Mouse (Mus musculus) lung, adult 18-20 months (tissue): Measurements from ENCODE around the gene Tnk2.
A peak's percentile ranks its signal among the peaks of the same experiment; 100 is the strongest.
"Not testable (repeated sequence)": the region's sequence is repeated elsewhere in the genome, so short reads cannot be mapped to it uniquely, and the experiment has no call there.

Experiments
- DNase-seq, 2 experiments: peaks; one replicate each; pipeline ENCODE4 v3.0.0; 2022; ENCODE audit warnings: mixed read lengths in 2 of 2

Gene Tnk2

DNA sequence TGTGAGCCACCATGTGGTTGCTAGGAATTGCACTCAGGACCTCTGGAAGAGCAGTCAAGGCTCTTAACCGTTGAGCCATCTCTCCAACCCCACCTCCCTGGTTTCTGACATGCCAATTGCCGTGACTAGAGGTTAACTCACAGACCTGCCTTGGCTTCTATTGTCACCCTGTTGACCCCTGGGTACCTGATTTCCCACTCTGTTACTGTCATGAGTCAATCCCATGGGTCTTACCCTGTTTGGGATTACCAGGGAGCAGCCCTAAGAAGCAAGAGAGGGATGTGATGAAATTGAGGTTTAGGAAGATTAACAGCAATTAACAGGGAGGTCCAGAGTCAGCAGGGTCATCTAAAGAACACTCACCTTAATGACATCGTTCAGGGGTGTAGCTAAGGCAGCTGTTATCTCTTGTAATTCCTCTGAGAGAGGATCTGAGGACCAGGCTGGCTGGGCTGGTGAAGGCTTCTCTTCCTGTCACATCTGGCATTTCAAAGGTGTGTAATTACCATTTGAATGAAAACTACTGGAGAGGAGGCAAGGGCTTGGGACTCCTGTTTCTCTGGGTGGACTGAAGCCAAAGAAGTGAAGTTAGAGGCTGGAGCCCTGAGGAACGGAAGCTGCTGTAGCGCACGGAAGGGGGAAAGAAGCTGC lies 6.7 kb upstream of the Tnk2 start:
- no peak for DNase-seq

DNA sequence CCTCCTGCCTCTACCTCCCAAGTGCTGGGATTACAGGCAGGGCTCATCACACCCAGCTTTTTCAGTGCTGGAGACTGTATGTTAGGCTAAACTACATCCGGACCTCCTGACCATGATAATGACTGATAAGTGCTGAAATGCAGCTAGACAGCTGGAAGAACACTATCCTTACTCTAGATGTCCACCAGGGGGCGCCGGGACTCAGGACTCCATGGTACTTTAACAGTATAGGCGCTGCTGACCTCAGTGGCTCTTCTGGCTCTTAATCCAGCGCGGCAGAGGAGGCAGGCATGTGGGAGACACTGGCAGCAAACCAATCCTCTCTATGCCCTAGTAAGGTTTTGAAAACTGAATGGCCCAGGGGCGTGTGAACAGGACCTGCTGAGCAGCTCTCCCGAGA lies 5.2 kb upstream of the Tnk2 start:
- peak; percentile 71 to 81 for DNase-seq

DNA sequence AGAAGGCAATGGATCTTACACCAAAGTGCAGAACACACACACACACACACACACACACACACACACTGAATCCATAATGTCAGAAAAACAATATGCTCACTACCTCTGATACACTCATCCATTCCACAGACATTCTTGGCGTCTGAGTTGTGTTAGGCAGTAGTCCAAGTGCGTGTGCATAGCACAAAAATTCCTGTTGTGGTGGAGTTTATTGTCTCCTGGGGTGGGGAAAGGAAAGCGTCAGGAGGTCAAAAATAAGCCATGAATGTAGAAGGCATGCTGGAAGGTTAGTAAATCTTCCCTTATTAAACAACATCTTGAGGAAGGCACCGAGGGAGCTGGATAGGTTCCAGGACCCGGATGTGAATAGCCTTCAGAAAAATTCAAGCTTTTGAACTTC lies 3.6 kb upstream of the Tnk2 start:
- DNase-seq: no peak

GRCm38 (mm10) chr16:32640683-32641082 lies 3.0 kb upstream of the Tnk2 start:
- DNase-seq: not testable (repeated sequence)

GRCm38 (mm10) chr16:32641440-32642219 lies 2.0 kb upstream of the Tnk2 start:
- DNase-seq: no peak

- DNase-seq: no peak
Observed at GRCm38 (mm10) chr16:32642280-32642679, 1.4 kb upstream of the Tnk2 start.

- DNase-seq: peak in 1 of 2 experiments; percentile 46
Observed at GRCm38 (mm10) chr16:32644069-32644800, 561 bp downstream of the Tnk2 start.

- DNase-seq: no peak
Observed at GRCm38 (mm10) chr16:32644801-32645170, 1.1 kb downstream of the Tnk2 start.

- peak; percentile 72 to 80 for DNase-seq
Observed at GRCm38 (mm10) chr16:32645361-32645914, 1.8 kb downstream of the Tnk2 start.

DNA sequence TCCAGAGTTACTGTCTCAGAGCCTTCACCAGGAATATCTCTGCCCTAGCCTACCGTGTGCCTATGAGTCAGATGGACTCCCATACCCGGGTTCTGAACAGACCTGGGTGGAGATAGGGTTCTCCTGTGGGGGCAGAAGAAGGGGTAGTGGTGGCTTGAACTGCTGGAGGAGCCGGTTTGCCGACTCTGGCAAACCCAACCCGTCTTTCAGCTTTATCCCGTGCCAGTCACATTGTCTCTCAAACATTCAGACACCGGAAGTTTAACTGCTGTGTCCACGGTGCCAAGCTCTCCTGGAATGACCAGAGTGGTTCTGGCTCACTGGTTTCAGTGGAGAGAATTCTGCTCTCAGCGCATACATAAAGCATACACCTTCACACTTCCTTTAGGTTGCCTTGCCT lies 2.3 kb downstream of the Tnk2 start:
- peak in 1 of 2 experiments; percentile 57 for DNase-seq

DNA sequence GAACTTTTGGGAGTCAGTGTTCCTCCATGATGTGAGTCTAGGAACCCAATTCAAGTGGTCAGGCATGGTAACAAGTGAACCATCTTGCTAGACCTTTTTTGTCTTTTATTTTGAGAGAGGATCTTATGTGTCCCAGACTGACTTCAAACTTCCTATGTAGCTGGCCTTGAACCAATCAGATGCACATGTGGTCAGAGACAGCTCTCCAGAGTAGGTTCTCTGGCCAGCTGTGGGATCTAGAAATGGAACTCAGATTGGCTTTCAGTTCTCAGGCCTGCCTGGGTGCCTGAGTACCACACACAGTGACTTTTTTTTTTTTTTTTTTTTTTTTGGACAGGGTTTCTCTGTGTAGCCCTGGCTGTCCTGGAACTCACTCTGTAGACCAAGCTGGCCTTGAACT lies 4.0 kb downstream of the Tnk2 start:
- DNase-seq: no peak

- DNase-seq: no peak
Observed at GRCm38 (mm10) chr16:32650461-32650860, 6.8 kb downstream of the Tnk2 start.

GRCm38 (mm10) chr16:32650974-32651618 lies 7.4 kb downstream of the Tnk2 start:
- DNase-seq: no peak

DNA sequence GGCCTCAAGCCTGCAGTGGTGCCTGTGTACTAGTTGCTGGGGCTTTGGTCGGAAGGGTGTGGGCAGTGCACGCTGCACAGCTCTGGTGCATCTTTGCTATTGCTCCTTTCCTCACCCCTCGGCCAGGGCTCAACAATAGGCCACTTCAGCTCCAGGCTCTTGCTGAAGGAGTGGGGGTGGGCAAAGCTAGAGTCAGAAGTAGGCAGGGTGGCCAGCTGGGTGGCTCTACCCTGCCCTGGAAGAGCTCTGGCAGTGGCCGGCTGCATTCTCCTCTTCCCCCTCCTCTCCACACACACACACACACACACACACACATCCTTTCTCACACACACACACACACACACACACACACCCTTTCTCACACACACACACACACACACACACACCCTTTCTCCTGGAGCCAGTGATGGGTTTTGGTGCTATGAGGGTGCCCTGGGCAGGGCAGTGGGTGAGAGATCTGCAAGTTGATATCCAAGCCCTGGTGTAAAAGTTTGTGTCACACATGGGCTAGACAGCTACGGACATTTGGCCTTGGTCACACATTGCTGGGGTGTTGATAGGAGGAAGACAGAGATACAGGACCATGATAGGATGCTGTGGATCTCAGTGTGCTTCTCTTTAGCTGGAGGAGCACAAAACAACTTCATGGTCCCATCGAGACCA lies 10.5 kb downstream of the Tnk2 start:
- DNase-seq: no peak

DNA sequence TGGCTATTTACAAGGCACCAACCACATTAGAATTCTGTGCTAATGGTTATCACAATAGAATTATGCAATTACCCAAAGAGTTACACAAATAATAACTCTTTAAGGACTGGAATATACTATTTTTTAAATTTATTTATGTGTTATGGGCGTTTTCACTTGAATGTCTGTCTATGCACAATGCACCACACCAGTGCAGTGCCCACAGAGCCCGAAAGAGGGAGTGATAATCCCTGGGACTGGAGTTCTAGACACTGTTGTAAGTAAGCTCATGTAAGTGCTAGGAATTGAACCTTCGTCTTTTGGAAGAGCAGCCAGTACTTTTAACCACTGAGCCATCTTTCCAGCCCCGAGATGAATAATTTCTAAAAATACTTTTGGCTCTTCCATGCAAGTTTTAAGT lies 11.9 kb downstream of the Tnk2 start:
- no peak for DNase-seq

- DNase-seq: peak in 1 of 2 experiments; percentile 65
Observed at GRCm38 (mm10) chr16:32656321-32656720, 12.6 kb downstream of the Tnk2 start.

DNA sequence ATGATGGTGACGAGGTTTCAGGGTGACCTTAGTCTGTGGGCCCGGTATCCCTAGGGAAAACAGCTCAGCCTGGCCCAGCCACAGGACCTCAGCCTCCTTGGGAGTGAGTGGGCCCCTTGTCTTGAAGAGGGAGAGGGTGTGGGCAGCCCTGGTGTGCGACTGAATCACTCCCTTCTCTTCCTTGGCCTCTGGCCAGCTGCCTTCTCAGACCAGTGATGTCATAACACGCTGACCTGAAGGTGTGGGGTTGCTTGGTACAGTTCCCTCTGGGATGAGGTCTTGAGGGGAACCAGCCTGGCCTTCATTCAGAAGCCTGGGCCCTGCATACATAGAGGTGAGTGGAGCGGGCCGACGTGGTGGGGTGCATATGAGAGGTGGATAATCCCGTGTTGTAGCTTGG lies 13.1 kb downstream of the Tnk2 start:
- DNase-seq: peak; percentile 72 to 86

GRCm38 (mm10) chr16:32657498-32658250 lies 14.0 kb downstream of the Tnk2 start:
- DNase-seq: peak; percentile 67 to 76

DNA sequence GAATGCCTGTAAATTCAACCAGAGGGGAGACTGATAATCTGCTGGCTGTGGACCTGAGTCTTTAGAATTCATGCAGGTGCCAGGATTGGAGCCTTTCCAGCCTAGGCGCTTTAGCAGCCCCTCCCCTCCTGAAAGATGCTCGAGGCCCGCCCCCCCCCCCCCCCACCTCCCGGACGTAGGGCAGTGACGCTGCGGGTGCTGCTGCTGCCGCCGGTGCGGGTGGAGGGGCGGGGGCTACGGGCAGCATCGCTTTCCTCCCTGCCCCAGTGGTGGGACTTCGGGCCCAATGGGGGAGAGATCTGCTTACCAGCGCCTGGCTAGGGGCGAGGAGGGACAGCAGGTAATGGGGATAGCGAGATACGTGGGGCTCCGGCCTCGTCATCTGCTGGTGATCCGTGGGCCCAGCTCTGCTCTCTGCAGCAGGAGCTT lies 15.1 kb downstream of the Tnk2 start:
- no peak for DNase-seq

DNA sequence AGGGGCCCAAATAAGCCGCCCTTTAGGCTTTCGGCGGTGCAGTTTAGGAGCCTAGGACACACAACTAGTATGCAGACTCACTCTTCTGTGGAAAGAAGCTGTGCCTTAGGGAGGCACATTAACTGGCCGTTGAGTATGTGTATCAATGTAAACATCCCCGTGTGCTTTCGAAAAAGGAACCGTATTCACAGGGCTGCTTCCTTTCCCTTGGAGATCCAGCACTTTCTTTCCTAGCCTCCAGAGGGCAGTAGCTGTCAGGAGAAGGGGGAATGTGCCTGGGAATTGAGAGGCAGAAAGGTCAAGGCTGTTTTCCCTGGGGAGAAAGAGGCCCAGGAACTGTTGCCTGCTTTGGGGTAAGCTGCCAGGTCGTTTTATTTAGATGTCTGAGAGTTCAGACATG lies 15.7 kb downstream of the Tnk2 start:
- peak; percentile 72 to 80 for DNase-seq

DNA sequence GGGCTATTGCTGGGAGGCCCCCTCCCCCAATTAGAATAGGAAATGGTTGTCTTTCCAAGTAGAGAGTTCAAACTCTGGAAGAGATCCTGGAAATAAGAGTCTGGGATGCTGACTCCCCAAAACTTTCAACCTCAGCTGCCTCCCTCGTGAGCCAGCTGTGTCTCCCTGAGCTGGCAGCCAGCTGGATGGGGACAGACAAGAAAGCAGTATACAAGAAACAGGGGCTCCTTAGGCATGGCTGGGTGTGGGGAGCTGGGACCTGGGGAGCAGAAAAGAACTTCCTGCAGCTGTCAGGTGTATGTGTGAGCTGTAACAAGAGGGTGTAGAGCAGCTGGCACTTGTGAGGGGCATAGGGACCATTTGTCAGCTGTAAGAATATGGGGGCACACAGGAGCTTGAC lies 16.4 kb downstream of the Tnk2 start:
- no peak for DNase-seq
